21 mouse cellular contexts compared by ENCODE assay signal in genomic region chr5:42067476-42068187, GRCm38 (mm10). TPM values are rescaled to one million over a fixed set of nuclear protein-coding genes. Genes with fewer than 3 reads are reported as not detected.
DNase-seq lines count a peak whose midpoint lies in the region; ATAC-seq lines count a peak whose summit lies in the region.
"Had no signal": no experiment of that assay in that cellular context is flagged by ENCODE, and none has a peak within 500 bp of the region (broad histone marks: within the 10 kb centered on the region; RNA-seq: fewer than 3 reads in every experiment).

Gene Gm16223, plus strand, starts transcription at chr5:42067960.

- H3K4me3 ChIP-seq in hindbrain, embryonic 11.5 days (ENCODE audit: low read depth, low read length), result no peak within 1 kb of the TSS
- H3K4me3 ChIP-seq in hindbrain, embryonic 10.5 days, result no peak within 1 kb of the TSS
- H3K4me3 ChIP-seq in forebrain, embryonic 13.5 days, result no peak within 1 kb of the TSS
- no peak within 1 kb of the TSS for H3K4me3 ChIP-seq in hindbrain, embryonic 16.5 days (ENCODE audit: low read length)
- H3K4me3 ChIP-seq in neural tube, embryonic 13.5 days, result no peak within 1 kb of the TSS
- H3K4me3 ChIP-seq in intestine, embryonic 15.5 days (replicated peaks), result no peak within 1 kb of the TSS
- H3K4me3 ChIP-seq: heart, embryonic 13.5 days had no signal

- peak; percentile 87 for ATAC-seq in hindbrain, embryonic 11.5 days (ENCODE audit: low FRiP score)
- peak; percentile 84 for ATAC-seq in forebrain, embryonic 13.5 days
- peak; percentile 82 for ATAC-seq in hindbrain, embryonic 16.5 days
- peak; percentile 88 for ATAC-seq in neural tube, embryonic 13.5 days (ENCODE audit: low read depth)
- ATAC-seq in intestine, embryonic 15.5 days, result no peak

- H3K4me1 ChIP-seq in hindbrain, embryonic 11.5 days (replicated peaks; ENCODE audit: control insufficient read depth, insufficient read depth, low read length), result no peaks in the 10 kb centered on the region
- H3K4me1 ChIP-seq in hindbrain, embryonic 10.5 days (replicated peaks), result no peaks in the 10 kb centered on the region
- H3K4me1 ChIP-seq in forebrain, embryonic 13.5 days, result peaks cover 12% of the 10 kb centered on the region
- H3K4me1 ChIP-seq in hindbrain, embryonic 16.5 days (ENCODE audit: control insufficient read depth, insufficient read depth, low read depth, low read length), result no peaks in the 10 kb centered on the region
- peaks cover 15% of the 10 kb centered on the region for H3K4me1 ChIP-seq in neural tube, embryonic 13.5 days (replicated peaks)
- no peaks in the 10 kb centered on the region for H3K4me1 ChIP-seq in intestine, embryonic 15.5 days (replicated peaks)
- H3K4me1 ChIP-seq: heart, embryonic 13.5 days had no signal

- H3K4me2 ChIP-seq in hindbrain, embryonic 11.5 days (replicated peaks; ENCODE audit: low read depth, low read length), result no peak within 1 kb of the TSS
- H3K4me2 ChIP-seq in forebrain, embryonic 13.5 days, result no peak within 1 kb of the TSS
- no peak within 1 kb of the TSS for H3K4me2 ChIP-seq in hindbrain, embryonic 16.5 days (ENCODE audit: low read length)
- no peak within 1 kb of the TSS for H3K4me2 ChIP-seq in neural tube, embryonic 13.5 days
- H3K4me2 ChIP-seq in intestine, embryonic 15.5 days (replicated peaks), result no peak within 1 kb of the TSS
- H3K4me2 ChIP-seq: heart, embryonic 13.5 days had no signal

- WGBS in hindbrain, embryonic 11.5 days, result 78% methylated on average over 10 of the region's 10 CpGs
- 86% methylated on average over 10 of the region's 10 CpGs for WGBS in hindbrain, embryonic 10.5 days
- 36% methylated on average over 10 of the region's 10 CpGs for WGBS in forebrain, embryonic 13.5 days
- 49% methylated on average over 10 of the region's 10 CpGs for WGBS in hindbrain, embryonic 16.5 days
- WGBS in neural tube, embryonic 13.5 days, result 46% methylated on average over 10 of the region's 10 CpGs
- WGBS in intestine, embryonic 15.5 days, result 77% methylated on average over 10 of the region's 10 CpGs

- no peak within 1 kb of the TSS for H3K9ac ChIP-seq in hindbrain, embryonic 11.5 days (ENCODE audit: low read depth, low read length)
- H3K9ac ChIP-seq in forebrain, embryonic 13.5 days, result no peak within 1 kb of the TSS
- H3K9ac ChIP-seq in hindbrain, embryonic 16.5 days (ENCODE audit: low read depth, low read length), result no peak within 1 kb of the TSS
- H3K9ac ChIP-seq in neural tube, embryonic 13.5 days, result no peak within 1 kb of the TSS
- no peak within 1 kb of the TSS for H3K9ac ChIP-seq in intestine, embryonic 15.5 days
- H3K9ac ChIP-seq: heart, embryonic 13.5 days had no signal

- no peaks in the 10 kb centered on the region for H3K36me3 ChIP-seq in hindbrain, embryonic 11.5 days (ENCODE audit: control insufficient read depth, insufficient read depth, low read length)
- H3K36me3 ChIP-seq in hindbrain, embryonic 10.5 days, result no peaks in the 10 kb centered on the region
- no peaks in the 10 kb centered on the region for H3K36me3 ChIP-seq in forebrain, embryonic 13.5 days (ENCODE audit: poor library complexity, severe bottlenecking)
- no peaks in the 10 kb centered on the region for H3K36me3 ChIP-seq in hindbrain, embryonic 16.5 days (ENCODE audit: control insufficient read depth, insufficient read depth, low read length)
- H3K36me3 ChIP-seq in neural tube, embryonic 13.5 days, result no peaks in the 10 kb centered on the region
- H3K36me3 ChIP-seq in intestine, embryonic 15.5 days, result no peaks in the 10 kb centered on the region
- H3K36me3 ChIP-seq: G1E; heart, embryonic 13.5 days had no signal

- no peaks in the 10 kb centered on the region for H3K9me3 ChIP-seq in hindbrain, embryonic 11.5 days (ENCODE audit: control insufficient read depth, low read length)
- H3K9me3 ChIP-seq in hindbrain, embryonic 10.5 days, result no peaks in the 10 kb centered on the region
- H3K9me3 ChIP-seq in forebrain, embryonic 13.5 days (replicated peaks), result no peaks in the 10 kb centered on the region
- no peaks in the 10 kb centered on the region for H3K9me3 ChIP-seq in hindbrain, embryonic 16.5 days (ENCODE audit: control insufficient read depth, low read length)
- H3K9me3 ChIP-seq in neural tube, embryonic 13.5 days, result no peaks in the 10 kb centered on the region
- H3K9me3 ChIP-seq in intestine, embryonic 15.5 days, result no peaks in the 10 kb centered on the region
- H3K9me3 ChIP-seq: G1E; heart, embryonic 13.5 days had no signal

- no peak within 1 kb of the TSS for H3K27ac ChIP-seq in hindbrain, embryonic 11.5 days (ENCODE audit: low read depth, low read length)
- no peak within 1 kb of the TSS for H3K27ac ChIP-seq in hindbrain, embryonic 10.5 days
- H3K27ac ChIP-seq in forebrain, embryonic 13.5 days, result no peak within 1 kb of the TSS
- H3K27ac ChIP-seq in hindbrain, embryonic 16.5 days (ENCODE audit: low read depth, low read length), result no peak within 1 kb of the TSS
- peak within 1 kb of the TSS; percentile 42; the same call in 1 of the 2 replicates for H3K27ac ChIP-seq in neural tube, embryonic 13.5 days (replicated peaks)
- no peak within 1 kb of the TSS for H3K27ac ChIP-seq in intestine, embryonic 15.5 days
- H3K27ac ChIP-seq: heart, embryonic 13.5 days had no signal

- peak; percentile 0 for DNase-seq in hindbrain, embryonic 11.5 days (ENCODE audit: low spot score)
- no peak for DNase-seq in hindbrain, embryonic 10.5 days (ENCODE audit: low spot score)
- no peak for DNase-seq in layer of hippocampus, adult 8-10 months (ENCODE audit: low spot score in 2 of 2)
- no peak for DNase-seq in B cell, adult 2 months
- DNase-seq: cerebellum, adult 9-10 months; heart, postnatal 4 days; kidney, adult 18-20 months; kidney, postnatal 25 days; lung, adult 2 months; lung, postnatal 4 days had no signal

- no peaks in the 10 kb centered on the region for H3K27me3 ChIP-seq in hindbrain, embryonic 11.5 days (ENCODE audit: control insufficient read depth, insufficient read depth, low read length)
- H3K27me3 ChIP-seq in hindbrain, embryonic 10.5 days (ENCODE audit: insufficient read depth, poor library complexity, severe bottlenecking), result no peaks in the 10 kb centered on the region
- H3K27me3 ChIP-seq in forebrain, embryonic 13.5 days, result no peaks in the 10 kb centered on the region
- no peaks in the 10 kb centered on the region for H3K27me3 ChIP-seq in hindbrain, embryonic 16.5 days (replicated peaks; ENCODE audit: control insufficient read depth, insufficient read depth, low read length)
- H3K27me3 ChIP-seq in neural tube, embryonic 13.5 days, result no peaks in the 10 kb centered on the region
- no peaks in the 10 kb centered on the region for H3K27me3 ChIP-seq in intestine, embryonic 15.5 days (replicated peaks)
- H3K27me3 ChIP-seq: heart, embryonic 13.5 days had no signal

RNA-seq across cellular contexts. Expression of gene Gm16223, which starts in this region (rescaled TPM):
- polyA plus RNA-seq in hindbrain, embryonic 11.5 days (2014; fragmentation: Nextera tagmentation; extraction: Ambion mirVana), result not detected in 2 replicates
- polyA plus RNA-seq in hindbrain, embryonic 10.5 days (2016; fragmentation: Nextera tagmentation; extraction: Ambion mirVana), result not detected in 2 replicates
- not detected in 2 replicates for polyA plus RNA-seq in forebrain, embryonic 13.5 days (2015; fragmentation: Nextera tagmentation; extraction: Ambion mirVana)
- not detected in 2 replicates for polyA plus RNA-seq in hindbrain, embryonic 16.5 days (2015; fragmentation: Nextera tagmentation; extraction: Ambion mirVana)
- not detected in 2 replicates for polyA plus RNA-seq in neural tube, embryonic 13.5 days (2015; fragmentation: Nextera tagmentation; extraction: Ambion mirVana)
- polyA plus RNA-seq in intestine, embryonic 15.5 days (2015; fragmentation: Nextera tagmentation; extraction: Ambion mirVana), result not detected in 2 replicates
- total RNA-seq in layer of hippocampus, adult 8-10 months (2022), result under 1 TPM in 3 of 4 experiments, not detected in 1; 0.13 to 0.24 (median 0.20) TPM
- total RNA-seq: heart, postnatal 4 days; layer of hippocampus, postnatal 25 days; left cerebral cortex, postnatal 36 days; liver, adult 2 months had no signal
- polyA plus RNA-seq: G1E; gonadal fat pad, adult 2 months; heart, embryonic 13.5 days; liver, adult 2 months; lung, adult 2 months; thymus, postnatal 0 days had no signal

Comparison
In these comparisons a context has a peak if more than half of its experiments do, and no peak if none do; other contexts are left out.
1. Peak in DNase-seq and ATAC-seq in hindbrain, embryonic 11.5 days; RNA of the gene not detected or under 1 TPM.
2. Peak in ATAC-seq in forebrain, embryonic 13.5 days; RNA of the gene not detected or under 1 TPM.
3. Peak in ATAC-seq in hindbrain, embryonic 16.5 days; RNA of the gene not detected or under 1 TPM.
4. Peak in ATAC-seq and H3K27ac ChIP-seq in neural tube, embryonic 13.5 days; RNA of the gene not detected or under 1 TPM.